Mouse (Mus musculus) left cerebral cortex, adult 2 months (tissue): ENCODE measurements around the gene Myl9. TPM values are rescaled to one million over a fixed set of nuclear protein-coding genes. Genes with fewer than 3 reads are reported as not detected.
"Not testable (repeated sequence)": the region's sequence is repeated elsewhere in the genome, so short reads cannot be mapped to it uniquely, and the experiment has no call there.

Source experiments
- DNase-seq, 2 experiments: peaks; one replicate each; pipeline ENCODE4 v3.0.0; 2021 to 2022; ENCODE audit warnings: low spot score in 2 of 2, mixed read lengths in 1 of 2; ENCODE audit errors: extremely low spot score in 1 of 2
- H3K27ac ChIP-seq: fragments of 200-600 bp; 2 replicates; pipeline ENCODE4 v1.8.1; 2022
- H3K4me3 ChIP-seq: fragments of 200-600 bp; 2 replicates; pipeline ENCODE4 v1.8.1; 2022
- CTCF ChIP-seq: fragments of 200-600 bp; IDR thresholded peaks from 2 replicates; pipeline ENCODE4 v1.8.1; 2022; ENCODE audit warnings: antibody characterized with exemption, mild to moderate bottlenecking, moderate library complexity
- intact Hi-C: fragments of 180-260 bp; cut with DNase I; formaldehyde crosslinking; loops from one replicate; pipeline ENCODE4 v1.15.1; 2025
- total RNA-seq, 2 experiments: library from RNA; stranded (reverse); gene quantifications; 2 replicates each; pipeline ENCODE4 v1.2.3; 2021

Myl9 gene
- total RNA-seq, 2 experiments from 2014 or later = 16.1 to 17.3 TPM

GRCm38 (mm10) chr2:156787776-156788105, 12.5 kb downstream of the Myl9 start:
- Histone ChIP-seq H3K27ac (no peak overlapping the region), H3K4me3 (no peak overlapping the region)
- DNase-seq = no peak
- intact Hi-C loops = loop anchor here (5.0 to 10.0 kb wide), 3 partner anchors 45 to 307 kb away; no protein-coding TSS in a partner anchor
- peak; percentile 46 for TF ChIP-seq CTCF

DNA sequence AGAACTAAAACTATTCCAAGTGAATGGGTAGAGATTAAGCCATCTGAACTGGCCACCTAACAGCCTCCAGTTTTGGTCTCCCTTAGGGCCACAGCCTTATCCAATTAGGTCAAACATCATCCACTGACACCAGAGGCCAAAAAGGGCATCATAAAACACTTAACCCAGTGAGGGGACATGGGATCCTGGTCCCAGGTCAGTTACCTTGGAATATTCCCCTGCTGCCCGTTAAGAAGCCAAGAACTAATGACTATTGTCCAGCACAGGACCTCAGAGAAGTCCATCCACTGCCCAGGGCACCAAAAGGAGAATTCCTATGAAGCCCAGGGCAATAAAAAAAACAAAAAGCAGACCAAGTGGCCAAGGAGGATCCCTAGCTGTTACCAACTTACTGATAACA, 13.6 kb downstream of the Myl9 start:
- no peak for DNase-seq
- TF ChIP-seq CTCF = no peak
- Histone ChIP-seq H3K27ac (no peak overlapping the region), H3K4me3 (no peak overlapping the region)
- intact Hi-C loops = loop anchor here (5.0 to 10.0 kb wide), 3 partner anchors 43 to 306 kb away; no protein-coding TSS in a partner anchor

GRCm38 (mm10) chr2:156798516-156798915, 23.3 kb downstream of the Myl9 start:
- no peak for TF ChIP-seq CTCF
- Histone ChIP-seq H3K27ac (no peak overlapping the region), H3K4me3 (no peak overlapping the region)
- DNase-seq = no peak
- intact Hi-C loops = no loop called here

GRCm38 (mm10) chr2:156801045-156801444, 25.8 kb downstream of the Myl9 start:
- intact Hi-C loops = loop anchor here (10.0 kb wide), 2 partner anchors 234 to 304 kb away; no protein-coding TSS in a partner anchor
- DNase-seq = no peak
- Histone ChIP-seq H3K27ac (no peak overlapping the region), H3K4me3 (no peak overlapping the region)
- no peak for TF ChIP-seq CTCF

- H3K27ac ChIP-seq, H3K4me3 ChIP-seq: not testable (repeated sequence)
These were observed 26.9 kb downstream of the Myl9 start for GRCm38 (mm10) chr2:156802116-156802515.

DNA sequence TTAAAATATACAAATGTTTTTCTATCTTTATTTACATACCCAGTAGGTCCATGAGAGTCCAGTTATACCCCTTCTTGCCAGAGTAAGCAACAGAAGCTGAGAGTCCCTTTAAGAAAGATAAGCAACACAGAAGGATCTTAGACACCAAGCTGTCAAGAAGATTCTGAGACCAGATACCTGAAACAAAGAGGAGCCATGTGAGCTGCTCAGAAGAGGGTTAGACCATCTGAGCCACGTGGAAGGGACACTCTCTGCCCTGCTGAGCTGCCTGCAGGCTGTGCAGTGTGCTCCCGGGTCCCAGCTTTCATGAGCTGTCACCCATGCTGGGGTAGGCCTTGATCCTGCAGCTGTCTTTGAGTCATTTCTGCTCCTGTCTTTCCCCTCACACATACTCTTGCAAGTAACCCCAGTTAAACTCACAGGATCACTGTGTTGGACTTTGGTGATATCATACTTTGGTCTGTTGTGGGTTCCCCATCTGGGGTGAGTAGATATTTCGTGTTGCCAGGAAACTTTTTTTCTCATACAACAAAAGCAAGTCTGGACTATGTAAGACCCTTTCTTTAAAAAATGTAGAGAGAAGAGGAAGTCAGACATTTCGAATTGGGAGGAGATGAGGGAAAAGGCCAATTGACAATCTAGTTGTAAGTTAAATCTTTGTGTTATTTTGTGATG, 28.6 kb downstream of the Myl9 start:
- no peak overlapping the region for H3K27ac ChIP-seq
- TF ChIP-seq CTCF = no peak
- intact Hi-C loops = loop anchor here (10.0 kb wide), 2 partner anchors 231 to 301 kb away; no protein-coding TSS in a partner anchor
- no peak overlapping the region for H3K4me3 ChIP-seq
- DNase-seq = no peak

More at GRCm38 (mm10) chr2:156802116-156802515, 26.9 kb downstream of the Myl9 start:
- intact Hi-C loops = loop anchor here (10.0 kb wide), 2 partner anchors 233 to 303 kb away; no protein-coding TSS in a partner anchor
- DNase-seq = not testable (repeated sequence)

GRCm38 (mm10) chr2:156804589-156804988, 29.4 kb downstream of the Myl9 start:
- no peak for TF ChIP-seq CTCF
- Histone ChIP-seq H3K27ac (no peak overlapping the region), H3K4me3 (no peak overlapping the region)
- intact Hi-C loops = loop anchor here (10.0 kb wide), 2 partner anchors 230 to 300 kb away; no protein-coding TSS in a partner anchor
- no peak for DNase-seq

GRCm38 (mm10) chr2:156806886-156807285, 31.7 kb downstream of the Myl9 start:
- H3K27ac ChIP-seq = no peak overlapping the region
- intact Hi-C loops = loop anchor here (5.0 to 10.0 kb wide), 3 partner anchors 190 to 298 kb away; no protein-coding TSS in a partner anchor
- H3K4me3 ChIP-seq = no peak overlapping the region
- no peak for TF ChIP-seq CTCF
- no peak for DNase-seq

- DNase-seq = peak; percentile 40 to 59
- TF ChIP-seq CTCF = peak; percentile 96
- no peak overlapping the region for H3K4me3 ChIP-seq
- no peak overlapping the region for H3K27ac ChIP-seq
- intact Hi-C loops = loop anchor here (1.0 to 10.0 kb wide), 4 partner anchors 45 to 295 kb away; no protein-coding TSS in a partner anchor
These were observed 34.4 kb downstream of the Myl9 start for GRCm38 (mm10) chr2:156809579-156809978.

DNA sequence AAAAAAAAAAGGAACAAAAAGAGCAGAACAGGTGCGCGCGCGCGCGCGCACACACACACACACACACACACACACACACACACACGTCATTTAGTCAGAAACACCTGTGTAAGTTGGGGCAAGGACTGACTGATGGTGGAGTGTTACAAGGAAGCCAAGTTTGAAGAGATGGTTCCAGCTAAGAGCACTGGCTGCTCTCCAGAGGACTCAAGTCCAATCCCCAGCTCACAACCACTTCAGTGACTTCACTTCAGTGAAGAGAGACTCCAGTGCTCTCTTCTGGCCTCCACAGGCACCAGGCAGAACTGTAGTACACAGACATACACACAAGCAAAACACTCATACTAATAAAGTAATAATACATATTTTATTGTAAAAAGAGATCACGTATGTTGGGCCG, 35.5 kb downstream of the Myl9 start:
- no peak for DNase-seq
- TF ChIP-seq CTCF = no peak
- no peak overlapping the region for H3K27ac ChIP-seq
- intact Hi-C loops = no loop called here
- no peak overlapping the region for H3K4me3 ChIP-seq

DNA sequence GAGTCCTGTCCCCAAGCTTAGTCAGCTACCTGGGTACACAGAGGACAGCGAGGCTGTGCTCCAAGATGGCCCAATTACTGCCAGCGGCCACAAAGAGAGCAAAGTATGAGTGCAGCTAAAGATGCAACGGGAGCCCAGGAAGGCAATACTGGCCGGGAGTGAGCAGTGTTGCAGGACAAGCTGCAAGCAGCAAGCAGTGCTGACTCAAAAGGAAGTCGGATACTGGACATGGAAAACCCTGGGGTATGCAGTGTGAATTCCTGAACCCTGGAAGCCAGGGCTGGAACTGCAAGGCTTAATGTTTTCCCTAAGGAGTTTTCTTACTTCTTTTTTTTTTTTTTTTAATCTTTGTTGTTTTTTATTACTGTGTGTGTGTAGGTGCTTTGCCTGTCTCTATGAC, 36.3 kb downstream of the Myl9 start:
- H3K4me3 ChIP-seq = no peak overlapping the region
- intact Hi-C loops = no loop called here

DNA sequence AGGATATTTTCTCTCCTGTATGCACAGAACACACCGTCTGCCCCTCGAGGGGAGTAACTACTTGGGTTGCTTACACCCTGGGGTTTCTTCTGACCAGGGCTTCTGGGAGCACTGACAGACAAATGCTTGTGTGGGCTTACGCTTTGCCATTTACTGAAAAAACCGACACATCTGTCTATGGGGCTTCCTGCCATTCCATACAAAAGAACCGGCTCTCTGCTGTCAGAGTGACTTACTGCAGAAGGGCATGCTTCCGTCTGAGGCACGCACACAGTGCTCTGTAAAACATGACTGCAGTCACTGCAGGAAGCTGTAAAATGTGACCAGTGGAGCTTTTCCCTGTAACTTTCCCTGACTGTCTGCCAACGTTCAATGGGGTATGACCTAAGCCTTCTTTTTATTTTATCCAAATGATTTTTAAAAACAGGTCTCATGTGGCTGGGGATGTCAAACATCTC, 39.2 kb downstream of the Myl9 start:
- intact Hi-C loops = no loop called here
- no peak for TF ChIP-seq CTCF
- no peak overlapping the region for H3K4me3 ChIP-seq
- no peak for DNase-seq
- H3K27ac ChIP-seq = no peak overlapping the region

More for the DNA sequence above, 36.3 kb downstream of the Myl9 start:
- H3K27ac ChIP-seq = no peak overlapping the region
- no peak for TF ChIP-seq CTCF
- no peak for DNase-seq

DNA sequence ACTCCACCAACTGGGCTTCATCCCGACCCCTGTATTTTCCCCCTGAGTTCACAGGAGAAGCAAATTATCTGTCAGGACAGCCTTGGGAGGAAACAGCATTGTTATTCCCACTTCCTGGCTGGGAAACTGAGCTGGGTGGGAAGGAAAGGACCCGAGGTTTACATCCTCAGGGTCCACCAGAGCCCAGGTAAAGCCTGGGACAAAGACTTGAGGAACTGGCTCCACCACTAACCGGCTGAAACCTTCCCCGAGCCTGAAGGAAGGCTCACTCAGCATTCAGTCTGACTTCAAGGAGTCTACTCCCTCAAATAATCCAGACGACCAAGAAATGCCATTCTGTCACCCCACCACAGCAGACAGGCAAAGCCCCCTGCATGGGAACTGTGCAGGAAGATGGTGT, 39.7 kb downstream of the Myl9 start:
- intact Hi-C loops = no loop called here
- no peak for TF ChIP-seq CTCF
- no peak overlapping the region for H3K4me3 ChIP-seq
- no peak overlapping the region for H3K27ac ChIP-seq
- no peak for DNase-seq
